Mouse (Mus musculus) left cerebral cortex, postnatal 10 days (tissue): ENCODE data around the gene Fndc3a. TPM values are rescaled to one million over a fixed set of nuclear protein-coding genes. Genes with fewer than 3 reads are reported as not detected.

ENCODE experiments used
- DNase-seq, 2 experiments: peaks; one replicate each; pipeline ENCODE4 v3.0.0; 2021 to 2022; ENCODE audit warnings: low spot score in 2 of 2, mixed read lengths in 1 of 2; ENCODE audit errors: extremely low spot score in 1 of 2
- intact Hi-C: fragments of 180-260 bp; cut with DNase I; formaldehyde crosslinking; loops from one replicate; pipeline ENCODE4 v1.15.1; 2025
- total RNA-seq, 2 experiments: library from RNA; stranded (reverse); gene quantifications; 2 replicates each; pipeline ENCODE4 v1.2.3; 2021

Fndc3a gene
- 10 to 100 TPM; 43.7 to 45.6 TPM for total RNA-seq

DNA sequence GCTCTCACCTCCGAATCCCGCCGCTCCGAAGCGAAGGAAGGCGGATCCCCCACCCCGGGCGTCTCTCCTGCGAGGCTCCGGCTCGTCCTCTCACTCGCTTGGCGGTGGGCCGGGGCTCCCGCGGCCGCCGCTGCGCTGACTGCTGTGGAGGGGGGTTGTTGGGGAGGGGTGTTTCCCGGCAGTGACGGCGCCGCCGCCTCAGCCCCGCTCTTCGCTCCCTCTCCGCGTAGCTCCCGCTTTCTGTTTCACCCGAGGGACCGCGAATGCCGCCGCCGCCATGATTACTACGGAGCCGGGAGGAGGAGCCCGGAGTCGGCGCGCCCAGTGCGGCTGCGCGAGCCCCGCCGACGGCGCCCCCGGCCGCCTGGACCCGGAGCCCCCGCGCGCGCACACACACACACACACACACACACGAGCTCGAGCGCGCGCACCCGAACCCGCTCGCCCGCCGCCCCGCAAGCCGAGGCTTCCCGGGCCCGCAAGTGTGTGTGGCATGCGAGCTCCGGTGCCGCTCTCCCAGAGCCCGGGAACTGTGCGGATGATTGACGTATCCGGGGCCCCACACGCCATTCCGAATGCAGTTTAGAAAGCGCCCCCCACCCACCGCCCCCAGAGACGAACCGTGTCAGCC is at the start of gene Fndc3a:
Gene Fndc3a (minus strand): TSS at position 294 of the 631 bp plus-strand sequence.
- DNase-seq, result peak; percentile 86 to 93
- intact Hi-C loops, result loop anchor here (1.0 kb wide), 1 partner anchor 273 kb away; no protein-coding TSS in a partner anchor

DNA sequence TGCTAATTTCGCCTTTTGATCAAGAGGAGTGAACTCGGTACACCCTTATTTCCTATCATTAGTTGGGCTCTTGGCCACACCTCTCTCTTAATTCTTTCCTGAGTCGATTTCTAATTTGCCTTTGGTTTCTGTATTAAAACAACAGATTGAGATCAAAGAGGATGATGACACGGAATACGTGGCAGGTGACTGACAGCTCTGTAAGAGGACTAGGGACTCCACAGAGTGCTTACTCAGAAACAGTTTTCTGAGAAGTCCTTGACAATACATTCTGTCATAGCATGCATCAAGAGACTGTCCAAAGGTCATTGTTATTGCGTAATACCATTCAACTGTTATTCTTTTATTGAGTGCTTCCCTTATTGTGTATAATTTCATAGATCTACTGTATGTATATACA is 43.1 kb upstream of the Fndc3a start:
- intact Hi-C loops, result no loop called here
- DNase-seq, result no peak

GRCm38 (mm10) chr14:72750426-72751182 is 40.8 kb upstream of the Fndc3a start:
- intact Hi-C loops, result no loop called here
- DNase-seq, result no peak

GRCm38 (mm10) chr14:72748331-72748730 is 38.5 kb upstream of the Fndc3a start:
- intact Hi-C loops, result no loop called here
- peak in 1 of 2 experiments; percentile 22 for DNase-seq

GRCm38 (mm10) chr14:72741667-72742066 is 31.9 kb upstream of the Fndc3a start:
- no peak for DNase-seq

DNA sequence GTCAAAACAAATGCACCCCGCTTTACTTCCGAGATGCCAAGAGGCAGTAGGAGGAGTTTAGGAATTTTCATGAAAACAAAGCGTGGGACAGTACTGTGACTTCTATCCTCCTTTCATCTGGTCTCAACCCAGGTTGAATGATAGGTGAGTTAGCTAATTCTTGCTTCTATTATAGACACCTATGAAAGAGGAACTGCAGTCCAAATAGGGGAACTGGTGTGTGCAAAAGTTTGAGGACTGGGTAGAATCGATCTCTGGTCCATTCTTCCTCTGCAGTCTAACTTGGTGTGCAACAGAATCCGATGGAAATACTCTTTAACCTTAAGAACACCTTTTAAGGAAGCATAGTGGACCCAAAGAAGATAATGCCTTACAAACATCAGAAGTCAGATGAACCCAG is 30.5 kb upstream of the Fndc3a start:
- intact Hi-C loops, result no loop called here
- DNase-seq, result no peak

More at GRCm38 (mm10) chr14:72741667-72742066, 31.9 kb upstream of the Fndc3a start:
- intact Hi-C loops, result no loop called here

DNA sequence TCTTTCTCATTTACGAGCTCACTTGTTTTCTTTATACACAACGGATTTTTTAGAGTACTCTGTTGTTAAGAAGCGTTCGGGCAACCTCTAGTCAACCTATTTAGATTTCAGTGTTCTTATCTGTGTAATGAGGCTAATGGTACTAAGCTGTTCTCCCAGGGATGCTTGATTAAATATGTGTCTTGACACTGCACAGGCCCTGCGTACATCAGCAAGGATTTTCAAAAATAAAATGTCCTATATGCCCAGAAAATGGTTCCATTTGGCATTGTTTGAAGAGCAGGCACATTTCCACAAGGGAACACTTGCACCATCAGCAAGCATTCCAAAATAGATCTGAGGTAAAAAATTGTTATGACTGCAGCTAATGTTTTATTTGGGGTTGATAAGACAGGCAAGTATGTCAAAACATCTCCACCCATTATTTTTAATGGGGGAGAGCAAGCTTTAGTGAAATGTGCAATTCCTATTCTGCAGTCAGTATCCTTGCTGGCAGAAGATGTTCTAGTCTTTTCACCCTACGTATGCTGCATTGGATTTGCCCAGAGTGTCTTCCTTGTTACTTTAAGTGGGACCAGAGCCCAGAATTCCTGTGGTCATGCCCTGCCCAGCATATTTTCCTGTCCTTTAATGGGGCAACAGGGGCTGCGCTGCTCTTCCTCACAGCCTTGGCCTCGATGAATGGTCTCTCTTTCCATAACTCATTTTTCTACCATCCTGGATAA is 29.8 kb upstream of the Fndc3a start:
- no peak for DNase-seq
- intact Hi-C loops, result no loop called here

GRCm38 (mm10) chr14:72738776-72739175 is 29.0 kb upstream of the Fndc3a start:
- intact Hi-C loops, result no loop called here
- DNase-seq, result no peak

GRCm38 (mm10) chr14:72738217-72738616 is 28.4 kb upstream of the Fndc3a start:
- intact Hi-C loops, result no loop called here
- no peak for DNase-seq

DNA sequence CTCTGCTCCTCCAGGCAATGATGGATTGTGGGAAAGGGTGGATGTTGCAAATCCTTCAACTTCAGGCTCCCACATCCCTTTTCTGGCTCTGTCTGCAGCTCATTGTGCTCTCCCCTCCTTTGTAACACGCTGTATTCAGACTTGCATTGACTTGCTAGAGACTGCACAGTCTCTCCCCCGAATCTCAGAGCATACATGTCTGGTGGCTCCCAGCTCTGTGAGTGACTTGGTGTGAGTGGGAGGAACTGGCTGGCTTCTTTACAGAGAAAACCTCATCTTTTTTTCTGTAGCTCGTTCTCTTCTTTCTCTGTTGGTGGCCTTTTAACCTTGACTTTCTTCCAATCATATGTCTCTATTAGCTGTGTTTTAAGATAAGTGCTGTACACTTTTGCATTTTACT is 16.1 kb upstream of the Fndc3a start:
- intact Hi-C loops, result no loop called here
- DNase-seq, result no peak

DNA sequence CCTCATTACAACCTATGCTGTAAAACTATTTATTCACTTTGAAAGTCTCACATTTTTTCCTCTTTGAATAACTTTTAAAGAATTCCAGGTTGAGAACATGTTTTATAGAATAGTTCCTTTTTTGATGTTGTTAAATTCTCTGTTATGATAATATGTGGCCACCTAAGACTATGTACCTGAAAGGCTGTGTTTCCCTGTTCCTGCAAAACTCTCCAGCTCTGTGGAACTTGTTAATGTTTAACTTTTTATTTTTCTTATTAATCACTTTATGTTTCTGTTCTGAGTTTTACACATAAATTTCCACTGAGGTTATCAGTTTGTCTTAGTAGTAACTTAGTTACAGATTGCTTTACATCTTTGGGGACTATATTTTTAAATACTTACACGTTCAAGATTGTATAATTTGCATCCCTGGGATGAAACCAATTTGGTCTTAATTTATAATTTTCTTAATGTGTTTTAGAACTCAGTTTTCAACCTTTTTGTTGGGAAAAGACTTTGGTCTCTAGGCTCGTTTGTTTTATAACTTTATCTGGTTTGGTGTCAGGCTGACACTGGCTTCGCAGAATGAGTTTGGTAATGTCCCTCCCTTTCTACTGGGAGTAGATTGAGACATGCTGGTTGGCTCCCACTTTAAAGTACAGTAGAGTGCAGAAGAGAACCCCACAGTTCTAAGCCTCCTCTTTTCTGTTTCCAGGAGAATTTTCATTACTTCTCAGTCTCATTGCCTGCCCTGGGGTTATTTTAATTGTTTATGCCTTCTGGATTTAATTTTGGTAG is 12.7 kb upstream of the Fndc3a start:
- intact Hi-C loops, result no loop called here
- no peak for DNase-seq

DNA sequence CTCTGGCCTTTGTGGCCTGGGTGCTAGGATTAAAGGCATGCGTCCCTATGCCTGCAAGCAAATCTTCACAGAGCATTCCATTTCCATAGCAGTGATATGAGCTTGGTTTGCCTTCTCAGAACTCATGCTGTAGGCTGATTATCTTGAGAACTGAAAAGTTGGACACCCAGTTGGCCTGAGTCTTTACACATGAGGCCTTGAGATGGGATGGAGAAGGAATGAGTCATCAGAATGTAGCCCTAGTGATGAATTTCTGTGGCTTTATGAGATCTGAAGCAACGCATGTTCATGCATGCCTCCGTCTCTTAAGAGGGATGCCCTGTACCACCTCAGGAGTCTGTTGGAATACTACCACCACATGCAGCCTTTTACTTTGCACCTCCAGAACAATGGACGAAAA is 6.4 kb upstream of the Fndc3a start:
- intact Hi-C loops, result no loop called here
- no peak for DNase-seq

GRCm38 (mm10) chr14:72711130-72711529 is 1.3 kb upstream of the Fndc3a start:
- intact Hi-C loops, result no loop called here
- no peak for DNase-seq

DNA sequence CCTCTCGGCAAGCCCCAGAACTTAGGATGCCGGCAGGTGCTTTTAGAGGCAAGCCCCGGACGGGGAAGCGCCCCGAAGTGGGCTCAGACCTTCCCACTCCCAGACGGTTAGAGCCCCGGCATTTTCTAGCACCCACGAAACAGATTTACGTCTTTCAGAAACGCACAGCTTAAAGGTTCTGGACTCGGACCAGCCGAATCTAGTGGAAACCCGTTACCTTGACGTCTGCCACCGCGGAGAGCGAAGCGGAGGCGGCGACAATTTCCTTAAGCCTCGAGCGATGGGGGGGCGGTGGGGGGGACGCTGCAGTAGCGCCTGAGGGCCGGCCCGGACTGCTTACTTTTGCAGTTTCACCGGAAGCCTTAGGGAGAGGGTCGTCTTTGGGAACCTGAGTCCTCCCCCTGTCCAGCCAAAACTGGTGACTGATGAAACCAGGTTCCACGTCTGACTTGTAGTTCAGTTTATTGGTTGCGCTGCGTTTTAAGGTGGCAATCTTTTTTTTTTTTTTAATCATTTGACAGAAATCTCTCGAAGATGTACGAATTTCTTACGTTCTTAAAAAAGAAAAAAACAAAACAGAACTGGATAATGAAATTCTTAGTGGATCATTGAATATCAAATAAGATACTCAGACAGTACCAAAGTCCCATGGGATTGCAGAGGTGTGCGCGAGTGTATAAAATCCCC is 681 bp upstream of the Fndc3a start:
- intact Hi-C loops, result loop anchor here (1.0 kb wide), 1 partner anchor 273 kb away; no protein-coding TSS in a partner anchor
- peak; percentile 31 to 51 for DNase-seq

DNA sequence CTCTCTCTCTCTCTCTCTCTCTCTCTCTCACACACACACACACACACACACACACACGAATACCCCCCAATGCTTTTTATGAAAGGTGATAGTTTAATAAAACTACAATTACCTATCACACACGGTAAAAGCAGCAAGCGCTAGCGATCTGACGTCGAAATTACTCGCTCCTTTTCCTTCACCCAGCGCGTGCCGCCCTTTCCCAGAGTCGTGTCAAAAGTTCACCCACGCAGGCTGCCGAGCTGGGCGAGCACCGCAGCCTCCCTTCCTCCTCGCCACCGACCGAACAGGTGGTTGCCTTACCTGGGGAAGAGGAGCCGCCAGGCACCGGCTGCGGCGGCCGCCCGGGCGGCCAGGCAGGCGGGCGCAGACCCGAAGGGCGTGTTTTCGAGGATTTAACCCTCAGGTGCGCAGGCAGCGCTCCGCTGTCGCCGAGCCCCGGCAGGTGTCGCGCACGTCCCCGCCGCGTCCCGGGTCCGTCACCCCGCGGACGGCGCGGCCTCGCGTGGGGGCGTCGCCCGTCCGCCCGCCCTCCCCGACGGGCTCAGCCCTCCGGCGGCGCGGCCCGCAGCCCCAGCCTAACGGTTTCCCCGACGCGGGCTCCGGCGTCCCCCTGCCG is 603 bp downstream of the Fndc3a start:
- DNase-seq, result peak in 1 of 2 experiments; percentile 5
- intact Hi-C loops, result no loop called here

DNA sequence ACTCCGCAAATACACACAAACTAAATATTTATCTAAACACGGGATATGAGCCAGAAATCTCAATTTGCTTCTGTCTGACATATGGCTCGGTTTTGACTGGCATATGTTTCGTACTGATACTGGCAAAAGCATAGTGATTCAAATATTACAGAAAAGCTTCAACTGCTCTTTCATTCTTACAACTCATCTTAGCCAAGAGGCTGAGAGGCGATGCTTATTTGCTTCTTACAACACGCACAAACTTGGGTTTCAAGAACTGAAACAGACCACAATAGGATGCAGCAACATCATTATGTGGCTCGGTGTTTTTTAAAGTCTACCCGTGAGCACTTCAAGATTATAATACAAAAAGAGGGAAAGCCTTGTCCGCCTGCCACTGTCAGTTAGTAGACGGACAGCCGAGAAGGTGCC is 1.2 kb downstream of the Fndc3a start:
- no peak for DNase-seq
- intact Hi-C loops, result no loop called here

DNA sequence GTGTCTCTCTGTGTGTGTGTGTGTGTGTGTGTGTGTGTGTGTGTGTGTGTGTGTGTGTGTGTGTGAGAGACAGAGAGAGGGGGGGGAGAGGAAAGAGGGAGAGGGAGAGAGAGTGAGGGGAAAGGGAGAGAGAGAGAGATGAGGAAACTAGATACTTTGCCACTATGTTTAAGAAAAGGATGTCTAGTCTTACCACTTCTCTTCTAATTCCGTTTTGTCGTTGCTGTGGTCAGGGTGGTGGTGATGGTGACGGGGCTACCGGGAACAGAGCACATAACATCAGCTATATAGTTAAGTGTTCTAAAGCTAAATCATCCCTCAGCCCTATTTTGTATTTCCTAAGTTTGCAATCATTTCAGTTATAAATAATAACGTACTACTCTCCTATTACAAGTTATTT is 9.7 kb downstream of the Fndc3a start:
- intact Hi-C loops, result no loop called here
- DNase-seq, result no peak

GRCm38 (mm10) chr14:72691406-72691805 is 18.4 kb downstream of the Fndc3a start:
- intact Hi-C loops, result no loop called here

More at GRCm38 (mm10) chr14:72691406-72691805, 18.4 kb downstream of the Fndc3a start:
- no peak for DNase-seq
